Mouse (Mus musculus) forebrain, embryonic 13.5 days (tissue): ENCODE measurements around the gene Socs1. TPM values are rescaled to one million over a fixed set of nuclear protein-coding genes. Genes with fewer than 3 reads are reported as not detected.
"Not testable (repeated sequence)": the region's sequence is repeated elsewhere in the genome, so short reads cannot be mapped to it uniquely, and the experiment has no call there.

Experiments
- ATAC-seq: fragments of 200-750 bp; cut with Nextera tagmentation; 2 replicates; pipeline ENCODE4 v1.8.0; 2017
- H3K27ac ChIP-seq: fragments of 300-500 bp; sonication (generic); 2 replicates; pipeline ENCODE4 v1.5.1; 2015; ENCODE audit warnings: inconsistent platforms, mild to moderate bottlenecking, moderate library complexity
- H3K27me3 ChIP-seq: fragments of 300-500 bp; sonication (generic); 2 replicates; pipeline ENCODE4 v1.6.1; 2015; ENCODE audit warnings: mild to moderate bottlenecking, inconsistent platforms
- H3K36me3 ChIP-seq: fragments of 300-500 bp; sonication (generic); 2 replicates; pipeline ENCODE4 v1.6.1; 2015; ENCODE audit warnings: mild to moderate bottlenecking, inconsistent platforms; ENCODE audit not compliant: poor library complexity, severe bottlenecking
- H3K4me1 ChIP-seq: fragments of 300-500 bp; sonication (generic); 2 replicates; pipeline ENCODE4 v1.6.1; 2015; ENCODE audit warnings: inconsistent platforms
- H3K4me2 ChIP-seq: fragments of 300-500 bp; sonication (generic); 2 replicates; pipeline ENCODE4 v1.6.1; 2015; ENCODE audit warnings: inconsistent platforms, mild to moderate bottlenecking, moderate library complexity
- H3K4me3 ChIP-seq: fragments of 300-500 bp; sonication (generic); 2 replicates; pipeline ENCODE4 v1.5.1; 2015; ENCODE audit warnings: mild to moderate bottlenecking, inconsistent platforms
- H3K9ac ChIP-seq: fragments of 300-500 bp; sonication (generic); 2 replicates; pipeline ENCODE4 v1.6.1; 2015; ENCODE audit warnings: mild to moderate bottlenecking, inconsistent platforms
- H3K9me3 ChIP-seq: fragments of 300-500 bp; sonication (generic); replicated peaks from 2 replicates; pipeline ENCODE4 v1.6.1; 2016; ENCODE audit warnings: inconsistent platforms
- WGBS: fragments of 180-500 bp; shearing (Covaris S2); methylation state at CpG from one replicate; pipeline ENCODE4 v1.1.7; 2015; 5-methylcytosine and 5-hydroxymethylcytosine counted together
- polyA plus RNA-seq: library from polyadenylated mRNA; unstranded; fragments of >200 nt; fragmentation: Nextera tagmentation; extraction: Ambion mirVana; gene quantifications from 2 replicates; pipeline ENCODE4 v1.2.1, GENCODE M21; 2015

Gene Socs1
- polyA plus RNA-seq, 1 experiment from 2014 or later: 1.3 TPM

- no peaks in the 10 kb centered on the region for H3K4me1 ChIP-seq
- 98% methylated on average over 2 of the region's 2 CpGs for WGBS
- H3K27me3 ChIP-seq: no peaks in the 10 kb centered on the region
- H3K27ac ChIP-seq: no peak within 1 kb of the TSS
- H3K36me3 ChIP-seq: no peaks in the 10 kb centered on the region
- no peak within 1 kb of the TSS for H3K4me2 ChIP-seq
- no peaks in the 10 kb centered on the region for H3K9me3 ChIP-seq
- no peak for ATAC-seq
- no peak within 1 kb of the TSS for H3K4me3 ChIP-seq
- no peak within 1 kb of the TSS for H3K9ac ChIP-seq
Measured at GRCm38 (mm10) chr16:10812865-10813371, 27.6 kb upstream of the Socs1 start, which contains the start of gene Gm11172. TSS of gene Gm11172 (plus strand) at chr16:10812915.

GRCm38 (mm10) chr16:10810376-10810775 lies 25.0 kb upstream of the Socs1 start:
- H3K4me1 ChIP-seq: no peaks in the 10 kb centered on the region; the same call in 1 of the 2 replicates
- H3K9ac ChIP-seq: no peak overlapping the region
- WGBS: 100% methylated on average over 1 of the region's 1 CpGs
- H3K4me2 ChIP-seq: no peak overlapping the region
- no peak overlapping the region for H3K4me3 ChIP-seq
- no peaks in the 10 kb centered on the region for H3K36me3 ChIP-seq
- no peaks in the 10 kb centered on the region for H3K9me3 ChIP-seq
- H3K27ac ChIP-seq: no peak overlapping the region
- no peaks in the 10 kb centered on the region for H3K27me3 ChIP-seq
- no peak for ATAC-seq

GRCm38 (mm10) chr16:10805789-10806527 lies 20.6 kb upstream of the Socs1 start, which contains the start of gene Prm1:
TSS of gene Prm1 (minus strand) at chr16:10805839.
- ATAC-seq: no peak
- no peaks in the 10 kb centered on the region for H3K9me3 ChIP-seq
- H3K36me3 ChIP-seq: no peaks in the 10 kb centered on the region
- H3K9ac ChIP-seq: no peak within 1 kb of the TSS
- no peak within 1 kb of the TSS for H3K27ac ChIP-seq
- no peaks in the 10 kb centered on the region; the same call in 1 of the 2 replicates for H3K4me1 ChIP-seq
- 84% methylated on average over 10 of the region's 10 CpGs for WGBS
- no peak within 1 kb of the TSS for H3K4me2 ChIP-seq
- H3K27me3 ChIP-seq: no peaks in the 10 kb centered on the region
- no peak within 1 kb of the TSS for H3K4me3 ChIP-seq

- not testable (repeated sequence) for H3K9ac ChIP-seq, H3K4me1 ChIP-seq, ATAC-seq, H3K9me3 ChIP-seq, H3K27me3 ChIP-seq, H3K36me3 ChIP-seq, H3K4me3 ChIP-seq, H3K4me2 ChIP-seq, H3K27ac ChIP-seq
- 83% methylated on average over 3 of the region's 3 CpGs for WGBS
Measured at GRCm38 (mm10) chr16:10802420-10802819, 17.1 kb upstream of the Socs1 start.

- Histone ChIP-seq H3K4me3 (no peak within 1 kb of the TSS), H3K4me1 (no peaks in the 10 kb centered on the region), H3K27ac (no peak within 1 kb of the TSS), H3K4me2 (no peak within 1 kb of the TSS), H3K9ac (no peak within 1 kb of the TSS), H3K36me3 (no peaks in the 10 kb centered on the region), H3K9me3 (no peaks in the 10 kb centered on the region), H3K27me3 (peaks cover 15% of the 10 kb centered on the region)
- 80% methylated on average over 6 of the region's 6 CpGs for WGBS
- ATAC-seq: no peak
Measured at GRCm38 (mm10) chr16:10796034-10796433, 10.7 kb upstream of the Socs1 start, which contains the start of gene Prm2. TSS of gene Prm2 (minus strand) at chr16:10796134.

GRCm38 (mm10) chr16:10790702-10791101 lies 5.4 kb upstream of the Socs1 start, which contains the start of gene Prm3:
TSS of gene Prm3 (minus strand) at chr16:10790914.
- Histone ChIP-seq H3K27ac (no peak within 1 kb of the TSS), H3K9ac (no peak within 1 kb of the TSS), H3K4me3 (no peak within 1 kb of the TSS), H3K36me3 (no peaks in the 10 kb centered on the region), H3K27me3 (no peaks in the 10 kb centered on the region), H3K4me1 (0 out of 2 replicates have a peak, but pooled peaks cover 5% of the 10 kb centered on the region), H3K9me3 (no peaks in the 10 kb centered on the region), H3K4me2 (no peak within 1 kb of the TSS)
- 72% methylated on average over 9 of the region's 9 CpGs for WGBS
- ATAC-seq: no peak

- Histone ChIP-seq H3K9ac (no peak overlapping the region), H3K4me1 (peaks cover 15% of the 10 kb centered on the region), H3K27me3 (peaks cover 10% of the 10 kb centered on the region), H3K4me2 (no peak overlapping the region), H3K4me3 (no peak overlapping the region), H3K36me3 (no peaks in the 10 kb centered on the region), H3K9me3 (no peaks in the 10 kb centered on the region), H3K27ac (no peak overlapping the region)
- WGBS: 34% methylated on average over 4 of the region's 4 CpGs
- no peak for ATAC-seq
Measured at GRCm38 (mm10) chr16:10788866-10789265, 3.5 kb upstream of the Socs1 start.

- Histone ChIP-seq H3K4me2 (no peak within 1 kb of the TSS), H3K9me3 (no peaks in the 10 kb centered on the region), H3K4me3 (no peak within 1 kb of the TSS), H3K36me3 (no peaks in the 10 kb centered on the region), H3K27ac (no peak within 1 kb of the TSS), H3K4me1 (peaks cover 17% of the 10 kb centered on the region), H3K9ac (no peak within 1 kb of the TSS), H3K27me3 (peaks cover 15% of the 10 kb centered on the region)
- no peak for ATAC-seq
- WGBS: 55% methylated on average over 15 of the region's 16 CpGs
Measured at GRCm38 (mm10) chr16:10788271-10788670, 2.9 kb upstream of the Socs1 start, which contains the start of gene Tnp2. TSS of gene Tnp2 (minus strand) at chr16:10788660.

- Histone ChIP-seq H3K9me3 (no peaks in the 10 kb centered on the region), H3K27ac (no peak overlapping the region), H3K27me3 (peaks cover 22% of the 10 kb centered on the region), H3K9ac (no peak overlapping the region), H3K4me3 (no peak overlapping the region), H3K4me2 (no peak overlapping the region), H3K4me1 (peaks cover 23% of the 10 kb centered on the region), H3K36me3 (no peaks in the 10 kb centered on the region)
- no peak for ATAC-seq
- WGBS: 85% methylated on average over 7 of the region's 7 CpGs
Measured at GRCm38 (mm10) chr16:10787548-10788058, 2.3 kb upstream of the Socs1 start.

GRCm38 (mm10) chr16:10786782-10787547 lies 1.6 kb upstream of the Socs1 start:
- Histone ChIP-seq H3K4me2 (peak overlapping the region; percentile 93; the same call in 1 of the 2 replicates), H3K9me3 (no peaks in the 10 kb centered on the region), H3K4me3 (no peak overlapping the region), H3K4me1 (peaks cover 29% of the 10 kb centered on the region), H3K9ac (no peak overlapping the region), H3K36me3 (no peaks in the 10 kb centered on the region), H3K27ac (no peak overlapping the region), H3K27me3 (peaks cover 23% of the 10 kb centered on the region)
- 69% methylated on average over 4 of the region's 4 CpGs for WGBS
- no peak for ATAC-seq

GRCm38 (mm10) chr16:10786288-10786687 lies 952 bp upstream of the Socs1 start:
- peak overlapping the region; percentile 93 for H3K4me2 ChIP-seq
- ATAC-seq: peak; percentile 56
- no peaks in the 10 kb centered on the region for H3K36me3 ChIP-seq
- peak overlapping the region; percentile 69 for H3K4me3 ChIP-seq
- H3K4me1 ChIP-seq: peaks cover 35% of the 10 kb centered on the region
- H3K9me3 ChIP-seq: no peaks in the 10 kb centered on the region
- peaks cover 23% of the 10 kb centered on the region for H3K27me3 ChIP-seq
- peak overlapping the region; percentile 80; the same call in 1 of the 2 replicates for H3K27ac ChIP-seq
- under 1% methylated on average over 9 of the region's 9 CpGs for WGBS
- peak overlapping the region; percentile 73 for H3K9ac ChIP-seq
